10 mouse cellular contexts compared by ENCODE assay signal in the genomic region with DNA sequence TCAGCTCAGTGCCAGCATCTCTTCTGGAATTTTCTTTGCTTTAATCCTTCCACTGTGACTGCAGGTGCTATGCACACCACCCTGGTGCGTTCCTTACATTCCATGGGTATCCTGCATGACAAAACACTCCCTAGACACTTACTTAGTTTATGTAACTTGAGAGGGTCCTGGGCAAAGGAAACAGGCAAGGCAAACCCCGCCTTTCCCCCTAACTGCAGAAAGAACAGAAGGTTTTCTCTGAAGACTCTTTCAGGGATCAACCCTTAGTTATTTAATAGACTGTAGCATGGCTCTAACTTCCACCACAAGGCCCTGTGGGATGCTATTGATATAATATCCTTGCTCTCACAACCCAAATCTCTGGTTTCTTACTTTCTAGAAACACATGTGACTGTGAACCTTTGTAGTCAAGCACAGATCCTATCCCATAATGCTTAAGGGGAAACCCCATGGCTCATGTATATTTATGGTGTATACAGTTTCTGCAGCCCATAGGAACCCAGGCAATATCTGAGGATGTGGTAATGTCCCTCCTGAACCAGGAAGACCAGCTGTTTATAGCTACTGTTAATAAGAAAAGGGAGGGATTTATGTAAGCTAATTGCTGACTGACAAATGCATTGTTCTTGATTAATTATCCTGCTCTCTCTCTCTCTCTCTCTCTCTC.
A peak's percentile ranks its signal among the peaks of the same experiment; 100 is the strongest.
DNase-seq lines count a peak whose midpoint lies in the region; ATAC-seq and TF ChIP-seq lines count a peak whose summit lies in the region.
"Had no signal": no experiment of that assay in that cellular context is flagged by ENCODE, and none has a peak within 500 bp of the region (broad histone marks: within the 10 kb centered on the region; RNA-seq: fewer than 3 reads in every experiment).

No protein-coding gene starts in this region.

- H3K9ac ChIP-seq in hindbrain, embryonic 16.5 days (ENCODE audit: low read depth, low read length): no peak overlapping the region
- no peak overlapping the region for H3K9ac ChIP-seq in ES-E14 (ENCODE audit: insufficient read depth, low read depth, low read length, poor library complexity, severe bottlenecking)
- H3K9ac ChIP-seq in forebrain, embryonic 14.5 days (ENCODE audit: low read length): no peak overlapping the region
- no peak overlapping the region for H3K9ac ChIP-seq in forebrain, embryonic 16.5 days (replicated peaks; ENCODE audit: low read depth, low read length)

- H3K4me1 ChIP-seq in hindbrain, embryonic 10.5 days (replicated peaks): peaks cover 22% of the 10 kb centered on the region; the same call in 1 of the 2 replicates
- no peaks in the 10 kb centered on the region for H3K4me1 ChIP-seq in hindbrain, embryonic 16.5 days (ENCODE audit: control insufficient read depth, insufficient read depth, low read depth, low read length)
- H3K4me1 ChIP-seq in ES-E14 (ENCODE audit: control insufficient read depth in 2 of 2, insufficient read depth in 2 of 2, low read length in 2 of 2, poor library complexity in 1 of 2): no peaks in the 10 kb centered on the region
- H3K4me1 ChIP-seq in limb, embryonic 10.5 days: peaks cover 33% of the 10 kb centered on the region
- no peaks in the 10 kb centered on the region for H3K4me1 ChIP-seq in forebrain, embryonic 14.5 days (ENCODE audit: control insufficient read depth, insufficient read depth, low read length)
- no peaks in the 10 kb centered on the region for H3K4me1 ChIP-seq in forebrain, embryonic 16.5 days (replicated peaks; ENCODE audit: control insufficient read depth, insufficient read depth, low read length)

- H3K9me3 ChIP-seq in hindbrain, embryonic 10.5 days: no peaks in the 10 kb centered on the region
- no peaks in the 10 kb centered on the region for H3K9me3 ChIP-seq in hindbrain, embryonic 16.5 days (ENCODE audit: control insufficient read depth, low read length)
- H3K9me3 ChIP-seq in ES-E14 (ENCODE audit: control insufficient read depth, insufficient read depth, low read depth, low read length): no peaks in the 10 kb centered on the region
- H3K9me3 ChIP-seq in limb, embryonic 10.5 days (replicated peaks): no peaks in the 10 kb centered on the region
- H3K9me3 ChIP-seq in forebrain, embryonic 14.5 days (replicated peaks; ENCODE audit: control insufficient read depth, low read length): no peaks in the 10 kb centered on the region; the same call in 1 of the 2 replicates
- no peaks in the 10 kb centered on the region for H3K9me3 ChIP-seq in forebrain, embryonic 16.5 days (ENCODE audit: control insufficient read depth, low read length)

- DNase-seq in hindbrain, embryonic 10.5 days (ENCODE audit: low spot score): peak; percentile 26
- peak; percentile 24 for DNase-seq in ES-E14 (ENCODE audit: low read depth, low spot score)
- DNase-seq in embryo, embryonic 9.5 days (ENCODE audit: extremely low spot score): peak; percentile 26
- DNase-seq in limb, embryonic 10.5 days (ENCODE audit: low spot score): no peak
- DNase-seq in forebrain, embryonic 14.5 days (ENCODE audit: low spot score): no peak
- no peak for DNase-seq in layer of hippocampus, postnatal 36 days
- DNase-seq: adrenal gland, adult 2 months; cerebellum, adult 9-11 months had no signal

- H3K27me3 ChIP-seq in hindbrain, embryonic 10.5 days (ENCODE audit: insufficient read depth, poor library complexity, severe bottlenecking): no peaks in the 10 kb centered on the region
- no peaks in the 10 kb centered on the region for H3K27me3 ChIP-seq in hindbrain, embryonic 16.5 days (replicated peaks; ENCODE audit: control insufficient read depth, insufficient read depth, low read length)
- H3K27me3 ChIP-seq in limb, embryonic 10.5 days (ENCODE audit: low read depth, poor library complexity, severe bottlenecking): no peaks in the 10 kb centered on the region
- H3K27me3 ChIP-seq in forebrain, embryonic 14.5 days (replicated peaks; ENCODE audit: control insufficient read depth, insufficient read depth, low read length): no peaks in the 10 kb centered on the region
- H3K27me3 ChIP-seq in forebrain, embryonic 16.5 days (replicated peaks; ENCODE audit: control insufficient read depth, insufficient read depth, low read length): no peaks in the 10 kb centered on the region

- no peak for ATAC-seq in hindbrain, embryonic 16.5 days
- no peak for ATAC-seq in forebrain, embryonic 14.5 days
- ATAC-seq in forebrain, embryonic 16.5 days: no peak

- H3K4me2 ChIP-seq in hindbrain, embryonic 16.5 days (ENCODE audit: low read length): no peak overlapping the region
- no peak overlapping the region for H3K4me2 ChIP-seq in forebrain, embryonic 14.5 days (ENCODE audit: low read length)
- no peak overlapping the region for H3K4me2 ChIP-seq in forebrain, embryonic 16.5 days (ENCODE audit: low read length)

- H3K27ac ChIP-seq in hindbrain, embryonic 10.5 days: peak overlapping the region; percentile 35
- no peak overlapping the region for H3K27ac ChIP-seq in hindbrain, embryonic 16.5 days (ENCODE audit: low read depth, low read length)
- no peak overlapping the region for H3K27ac ChIP-seq in ES-E14 (ENCODE audit: insufficient read depth, low read depth, low read length, poor library complexity, severe bottlenecking)
- peak overlapping the region; percentile 62 for H3K27ac ChIP-seq in limb, embryonic 10.5 days
- no peak overlapping the region for H3K27ac ChIP-seq in forebrain, embryonic 14.5 days (ENCODE audit: low read depth, low read length)
- no peak overlapping the region for H3K27ac ChIP-seq in forebrain, embryonic 16.5 days (ENCODE audit: low read length)

- H3K4me3 ChIP-seq in hindbrain, embryonic 10.5 days: no peak overlapping the region
- no peak overlapping the region for H3K4me3 ChIP-seq in hindbrain, embryonic 16.5 days (ENCODE audit: low read length)
- no peak overlapping the region for H3K4me3 ChIP-seq in ES-E14 (ENCODE audit: insufficient read depth in 1 of 2, low read depth in 1 of 2, low read length in 2 of 2, poor library complexity in 1 of 2, severe bottlenecking in 1 of 2)
- H3K4me3 ChIP-seq in limb, embryonic 10.5 days: no peak overlapping the region
- H3K4me3 ChIP-seq in forebrain, embryonic 14.5 days (ENCODE audit: low read depth, low read length): no peak overlapping the region
- no peak overlapping the region for H3K4me3 ChIP-seq in forebrain, embryonic 16.5 days (replicated peaks; ENCODE audit: low read length)

- 46% methylated on average over 2 of the region's 2 CpGs for WGBS in hindbrain, embryonic 10.5 days
- 54% methylated on average over 2 of the region's 2 CpGs for WGBS in hindbrain, embryonic 16.5 days
- 21% methylated on average over 2 of the region's 2 CpGs for WGBS in limb, embryonic 10.5 days
- 52% methylated on average over 2 of the region's 2 CpGs for WGBS in forebrain, embryonic 14.5 days
- 35% methylated on average over 2 of the region's 2 CpGs for WGBS in forebrain, embryonic 16.5 days

- in situ Hi-C loops in ES-E14 (cut with MboI; ENCODE audit: low sequenced_read_pairs in 2 of 2, unreplicated experiment in 2 of 2): no loop called here

- no peaks in the 10 kb centered on the region for H3K36me3 ChIP-seq in hindbrain, embryonic 10.5 days
- no peaks in the 10 kb centered on the region for H3K36me3 ChIP-seq in hindbrain, embryonic 16.5 days (ENCODE audit: control insufficient read depth, insufficient read depth, low read length)
- no peaks in the 10 kb centered on the region for H3K36me3 ChIP-seq in ES-E14 (ENCODE audit: control insufficient read depth, insufficient read depth, low read length, poor library complexity, severe bottlenecking)
- no peaks in the 10 kb centered on the region for H3K36me3 ChIP-seq in limb, embryonic 10.5 days
- no peaks in the 10 kb centered on the region for H3K36me3 ChIP-seq in forebrain, embryonic 14.5 days (ENCODE audit: control insufficient read depth, insufficient read depth, low read length)
- H3K36me3 ChIP-seq in forebrain, embryonic 16.5 days (ENCODE audit: control insufficient read depth, insufficient read depth): no peaks in the 10 kb centered on the region

TF ChIP-seq in ES-E14, 5 proteins besides CTCF, POLR2A, EP300 and RAD21:
- TF ChIP-seq ZNF384 (IDR thresholded peaks at IDR 0.05; ENCODE audit: low read depth, low read length) (no peak), MAFK (IDR thresholded peaks at IDR 0.05; ENCODE audit: insufficient read depth, low read depth, low read length) (no peak), CHD2 (IDR thresholded peaks at IDR 0.05; ENCODE audit: low read depth, low read length) (no peak), HCFC1 (IDR thresholded peaks at IDR 0.05; ENCODE audit: borderline replicate concordance, insufficient read depth, low read length) (no peak), ZC3H11A (IDR thresholded peaks at IDR 0.05; ENCODE audit: borderline replicate concordance, low read depth, low read length) (no peak)

Comparison
In these comparisons a context has a peak if more than half of its experiments do, and no peak if none do; other contexts are left out.
1. H3K27ac ChIP-seq: peak in hindbrain, embryonic 10.5 days (single experiment) and limb, embryonic 10.5 days (single experiment); none in hindbrain, embryonic 16.5 days (single experiment), ES-E14 (single experiment), forebrain, embryonic 14.5 days (single experiment) and forebrain, embryonic 16.5 days (single experiment).
2. DNase-seq: peak in hindbrain, embryonic 10.5 days (single experiment), ES-E14 (single experiment) and embryo, embryonic 9.5 days (single experiment); none in limb, embryonic 10.5 days (single experiment), forebrain, embryonic 14.5 days (single experiment) and layer of hippocampus, postnatal 36 days (0 of 2).